Mouse (Mus musculus) C2C12 (cell line): ENCODE data around the gene Kcnd1.

Experiments used
- CTCF ChIP-seq: IDR thresholded peaks from one replicate; pipeline ENCODE4 v1.5.1; 2011; ENCODE audit not compliant: control insufficient read depth, insufficient read depth, insufficient read length
- USF1 ChIP-seq: IDR thresholded peaks from one replicate; pipeline ENCODE4 v1.6.1; 2011; ENCODE audit warnings: low read depth, mild to moderate bottlenecking, control low read depth, moderate library complexity

- TF ChIP-seq CTCF (no peak), USF1 (no peak)
Measured at GRCm38 (mm10) chrX:7868506-7868905, 46.4 kb downstream of the Kcnd1 start.
